Mouse (Mus musculus): ENCODE measurements around the gene Fnbp1l.
A peak's percentile ranks its signal among the peaks of the same experiment; 100 is the strongest.

The Fnbp1l gene

GRCm38 (mm10) chr3:122618991-122619930 lies at the start of gene Fnbp1l:
Gene Fnbp1l, minus strand, starts transcription at chr3:122619715.
- DNase-seq (ENCODE audit: low spot score in 2 of 2), result peak; percentile 51 to 59

GRCm38 (mm10) chr3:122660795-122661194 lies 41.3 kb upstream of the Fnbp1l start:
- DNase-seq (ENCODE audit: low spot score in 2 of 2), result no peak

GRCm38 (mm10) chr3:122659261-122659917 lies 39.9 kb upstream of the Fnbp1l start:
- no peak for DNase-seq (ENCODE audit: low spot score in 2 of 2)

GRCm38 (mm10) chr3:122647195-122647837 lies 27.8 kb upstream of the Fnbp1l start:
- no peak for DNase-seq (ENCODE audit: low spot score in 2 of 2)

- DNase-seq (ENCODE audit: low spot score in 2 of 2), result no peak
Observed at GRCm38 (mm10) chr3:122640286-122640685, 20.8 kb upstream of the Fnbp1l start.

- DNase-seq (ENCODE audit: low spot score in 2 of 2), result no peak
Observed at GRCm38 (mm10) chr3:122639197-122639475, 19.6 kb upstream of the Fnbp1l start.

- peak; percentile 95 to 99 for DNase-seq (ENCODE audit: low spot score in 2 of 2)
Observed at GRCm38 (mm10) chr3:122638329-122639196, 19.0 kb upstream of the Fnbp1l start.

GRCm38 (mm10) chr3:122637280-122637679 lies 17.8 kb upstream of the Fnbp1l start:
- no peak for DNase-seq (ENCODE audit: low spot score in 2 of 2)

DNA sequence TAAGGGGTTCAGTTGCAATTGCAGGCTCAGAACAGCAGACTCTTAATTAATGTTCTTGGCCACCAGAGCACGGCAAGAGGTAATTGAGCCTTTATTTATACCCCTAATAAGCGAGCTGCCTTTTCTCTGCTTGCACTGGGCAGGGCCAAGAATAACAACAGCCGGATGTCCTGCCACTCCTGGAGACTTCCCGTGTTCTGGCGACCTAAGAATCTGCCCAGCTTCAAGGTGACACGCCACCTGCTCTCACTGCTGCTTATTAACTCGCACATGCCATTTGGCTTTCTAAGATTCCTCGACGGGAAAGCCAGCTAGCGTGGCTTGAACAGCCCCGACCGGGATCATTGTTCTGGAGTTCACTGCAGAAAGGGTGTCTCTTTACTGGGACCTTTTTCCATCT lies 15.7 kb upstream of the Fnbp1l start:
- DNase-seq (ENCODE audit: low spot score in 2 of 2), result no peak

DNA sequence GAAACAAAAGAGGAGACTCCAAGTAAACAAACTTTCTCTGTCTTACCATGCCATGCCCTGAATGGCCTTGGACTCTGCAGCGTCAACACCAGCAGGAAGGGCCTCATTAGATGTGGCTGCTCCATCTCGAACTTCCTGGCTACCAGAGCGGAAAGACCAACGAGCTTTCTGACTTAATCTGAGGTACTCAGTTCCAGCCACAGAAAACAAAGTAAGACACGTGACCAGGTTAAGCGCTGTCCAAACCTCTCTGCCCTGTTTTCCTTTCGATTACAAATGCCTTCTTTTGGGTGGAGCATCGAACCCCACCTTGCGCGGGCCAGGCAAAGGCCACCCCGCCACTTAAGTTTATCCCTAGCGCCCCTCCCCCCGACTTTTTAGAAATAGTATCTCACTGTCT lies 10.1 kb upstream of the Fnbp1l start:
- no peak for DNase-seq (ENCODE audit: low spot score in 2 of 2)

- DNase-seq (ENCODE audit: low spot score in 2 of 2), result no peak
Observed at GRCm38 (mm10) chr3:122628956-122629355, 9.4 kb upstream of the Fnbp1l start.

DNA sequence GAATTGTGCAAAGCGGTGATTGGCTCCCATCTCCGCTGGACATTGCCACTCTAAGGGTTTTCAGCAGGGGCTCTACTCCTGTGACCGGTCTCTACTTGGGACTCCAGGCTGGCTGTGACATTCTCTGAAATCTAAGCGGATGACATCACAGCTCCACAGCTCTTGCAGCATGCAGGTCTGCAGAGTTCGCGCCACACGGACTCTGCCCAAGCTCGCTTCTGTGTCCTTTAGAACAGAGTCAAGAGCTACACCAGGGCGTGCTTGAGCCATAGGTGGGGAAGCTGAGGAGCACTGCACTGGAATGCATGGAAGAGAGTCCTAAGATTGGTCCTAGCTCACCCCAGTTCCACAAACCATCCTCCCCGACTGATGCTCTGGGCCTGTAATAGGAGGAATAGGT lies 9.0 kb upstream of the Fnbp1l start:
- DNase-seq (ENCODE audit: low spot score in 2 of 2), result no peak

- no peak for DNase-seq (ENCODE audit: low spot score in 2 of 2)
Observed at GRCm38 (mm10) chr3:122627846-122628245, 8.3 kb upstream of the Fnbp1l start.

- DNase-seq (ENCODE audit: low spot score in 2 of 2), result no peak
Observed at GRCm38 (mm10) chr3:122624591-122624990, 5.1 kb upstream of the Fnbp1l start.

- peak; percentile 17 to 28 for DNase-seq (ENCODE audit: low spot score in 2 of 2)
Observed at GRCm38 (mm10) chr3:122620285-122620931, 893 bp upstream of the Fnbp1l start.

DNA sequence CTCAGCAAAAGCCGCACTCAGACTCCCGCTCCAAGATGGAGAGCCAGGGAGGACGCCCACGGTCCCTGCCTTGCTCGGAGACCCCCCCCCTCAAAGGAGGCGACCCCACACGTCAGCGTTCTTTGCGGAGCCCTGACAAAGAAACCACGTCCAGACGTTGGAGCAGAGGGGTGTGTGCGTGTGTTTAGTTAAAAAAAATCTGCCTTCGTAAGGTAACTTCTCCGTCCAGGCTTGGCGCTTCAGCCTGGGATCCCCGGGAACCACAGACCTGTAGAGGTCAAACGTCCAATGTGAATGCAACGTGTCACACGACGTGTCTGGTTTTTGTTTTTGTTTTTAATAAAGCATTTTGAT lies 393 bp upstream of the Fnbp1l start:
- no peak for DNase-seq (ENCODE audit: low spot score in 2 of 2)

GRCm38 (mm10) chr3:122618402-122618801 lies 1.1 kb downstream of the Fnbp1l start:
- DNase-seq (ENCODE audit: low spot score in 2 of 2), result peak in 1 of 2 experiments; percentile 15

GRCm38 (mm10) chr3:122617613-122618340 lies 1.7 kb downstream of the Fnbp1l start:
- DNase-seq (ENCODE audit: low spot score in 2 of 2), result no peak

DNA sequence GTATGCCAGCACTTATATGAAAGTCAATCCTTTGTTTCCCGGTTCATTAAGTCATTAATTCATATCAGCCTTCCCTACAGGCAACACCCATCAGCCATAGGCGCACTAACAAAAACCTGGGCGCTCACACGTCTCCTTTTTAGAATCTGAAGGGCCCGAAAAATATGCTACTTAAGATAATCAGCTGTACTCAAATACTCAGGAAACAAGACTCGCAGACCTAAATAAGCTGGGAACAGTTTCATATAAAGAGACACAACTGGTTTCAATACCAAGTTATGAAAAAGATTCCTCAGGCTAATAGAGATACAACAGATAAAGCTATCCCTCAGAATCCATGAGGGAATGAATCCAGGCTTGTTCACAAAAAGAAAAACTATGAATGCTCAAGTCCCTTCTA lies 7.0 kb downstream of the Fnbp1l start:
- no peak for DNase-seq (ENCODE audit: low spot score in 2 of 2)

DNA sequence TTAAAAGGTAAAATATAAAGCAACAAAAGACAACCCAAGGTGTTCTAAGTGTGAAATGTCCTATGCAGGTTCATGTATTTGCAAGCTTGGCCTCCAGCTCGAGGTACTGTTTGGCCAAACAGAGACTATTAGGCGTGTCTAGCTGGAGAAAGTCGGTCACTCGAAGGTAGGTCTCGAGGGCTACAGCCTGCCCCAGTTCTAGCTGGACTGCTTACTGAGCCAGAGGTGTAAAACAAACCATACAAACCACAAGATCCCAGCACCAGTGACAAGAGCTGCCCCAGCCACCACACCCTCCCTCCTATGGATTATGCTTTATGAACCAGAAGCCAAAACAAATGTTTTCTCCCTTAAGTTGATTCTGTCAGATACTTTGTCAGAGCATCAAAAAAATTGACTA lies 7.8 kb downstream of the Fnbp1l start:
- DNase-seq (ENCODE audit: low spot score in 2 of 2), result no peak
